Mouse (Mus musculus): ENCODE measurements around the gene Lingo4. TPM values are rescaled to one million over a fixed set of nuclear protein-coding genes. Genes with fewer than 3 reads are reported as not detected.

The Lingo4 gene
- total and polyA plus RNA-seq, 3 experiments: not detected

DNA sequence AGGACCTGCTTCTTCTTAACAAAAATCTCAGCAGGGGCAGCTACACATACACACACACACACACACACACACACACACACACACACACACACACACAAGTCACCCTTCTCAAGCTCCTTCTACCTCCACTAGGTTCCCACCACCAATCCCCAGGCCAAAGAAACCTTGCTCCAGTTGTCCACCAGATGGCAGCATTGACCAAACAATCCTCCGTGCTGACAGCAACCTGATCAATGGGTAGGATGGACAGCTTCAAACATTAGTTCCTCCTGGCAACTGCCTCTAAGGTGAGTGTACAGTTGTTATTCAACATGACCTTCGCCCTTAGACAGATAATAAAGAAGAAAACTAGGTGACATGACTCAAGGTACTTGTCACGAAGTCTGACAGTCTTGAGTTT lies 31.6 kb upstream of the Lingo4 start:
- Histone ChIP-seq H3K36me3 (replicated peaks in 1 of 2; ENCODE audit: control insufficient read depth in 1 of 2, insufficient read depth in 1 of 2, low read length in 1 of 2) (peaks cover 0 to 11% of the 10 kb centered on the region in 2 experiments), H3K27me3 (replicated peaks) (no peaks in the 10 kb centered on the region), H3K79me2 (replicated peaks; ENCODE audit: control insufficient read depth, extremely low read depth, insufficient read depth, poor library complexity, severe bottlenecking) (no peaks in the 10 kb centered on the region), H3K9ac (ENCODE audit: insufficient read depth, low read depth) (no peak overlapping the region), H3K4me1 (ENCODE audit: control insufficient read depth in 1 of 2, insufficient read depth in 2 of 2) (peaks cover 0 to 12% of the 10 kb centered on the region in 2 experiments; a peak in 2 of 4 replicates), H3K4me2 (ENCODE audit: insufficient read depth, low read depth, poor library complexity, severe bottlenecking) (no peak overlapping the region), H3K27ac (ENCODE audit: insufficient read depth, low read depth) (no peak overlapping the region), H3K9me3 (replicated peaks; ENCODE audit: low read length) (peaks cover 10% of the 10 kb centered on the region), H3K4me3 (replicated peaks in 1 of 3; ENCODE audit: low read depth in 2 of 3, low read length in 2 of 3, poor library complexity in 1 of 3) (peak overlapping the region in 1 of 3 experiments; percentile 25)
- in situ Hi-C loops (cut with MboI; ENCODE audit: low pct_ligation_motif_present, low pct_unique_long_range_greater_than_20kb, low sequenced_read_pairs): no loop called here
- dilution Hi-C loops (cut with MboI; ENCODE audit: extremely low pct_ligation_motif_present, extremely low pct_unique_long_range_greater_than_20kb, low sequenced_read_pairs): no loop called here
- DNase-seq (ENCODE audit: extremely low read depth): peak; percentile 93
- peak; percentile 59 to 97; a peak in 3 of 4 replicates for TF ChIP-seq CTCF (conservative IDR thresholded peaks at IDR 0.05 in 1 of 2, IDR thresholded peaks at IDR 0.05 in 1 of 2; ENCODE audit: low read depth in 2 of 2, low read length in 2 of 2)
- TF ChIP-seq ZC3H11A (IDR thresholded peaks at IDR 0.05; ENCODE audit: low read depth, low read length): peak; percentile 76; the same call in 1 of the 2 replicates
- peak; percentile 58; the same call in 1 of the 2 replicates for TF ChIP-seq TBP (conservative IDR thresholded peaks at IDR 0.05; ENCODE audit: low read depth, low read length)
- TF ChIP-seq MYC (IDR thresholded peaks at IDR 0.05; ENCODE audit: low read depth, low read length): peak; percentile 71
- peak; percentile 15; the same call in 1 of the 2 replicates for TF ChIP-seq EP300 (IDR thresholded peaks at IDR 0.05; ENCODE audit: low read length)
- no peak for TF ChIP-seq USF1 (IDR thresholded peaks at IDR 0.05; ENCODE audit: low read depth, low read length)
- peak; percentile 66 for TF ChIP-seq SIN3A (IDR thresholded peaks at IDR 0.05; ENCODE audit: low read length)
- TF ChIP-seq CHD1 (IDR thresholded peaks at IDR 0.05; ENCODE audit: low read depth, low read length): no peak
- no peak for TF ChIP-seq POLR2AphosphoS2 (IDR thresholded peaks at IDR 0.05; ENCODE audit: low read depth, low read length)
- peak; percentile 95 for TF ChIP-seq SMC3 (IDR thresholded peaks at IDR 0.05; ENCODE audit: low read depth, low read length)
- TF ChIP-seq GABPA (IDR thresholded peaks at IDR 0.05; ENCODE audit: insufficient replicate concordance, low read depth, low read length): no peak
- TF ChIP-seq JUND (conservative IDR thresholded peaks at IDR 0.05; ENCODE audit: low read depth, low read length): peak; percentile 57
- TF ChIP-seq ZNF384 (IDR thresholded peaks at IDR 0.05; ENCODE audit: low read depth, low read length): peak; percentile 29; the same call in 1 of the 2 replicates
- TF ChIP-seq ZMIZ1 (IDR thresholded peaks at IDR 0.05; ENCODE audit: low read depth, low read length): no peak
- peak; percentile 98 for TF ChIP-seq RAD21 (IDR thresholded peaks at IDR 0.05; ENCODE audit: low read depth, low read length)
- no peak for TF ChIP-seq UBTF (IDR thresholded peaks at IDR 0.05; ENCODE audit: low read depth, low read length)
- TF ChIP-seq MEF2A (IDR thresholded peaks at IDR 0.05; ENCODE audit: borderline replicate concordance, low read depth, low read length): peak; percentile 33; the same call in 1 of the 2 replicates
- peak; percentile 47; the same call in 1 of the 2 replicates for TF ChIP-seq RCOR1 (conservative IDR thresholded peaks at IDR 0.05; ENCODE audit: low read depth, low read length)
- TF ChIP-seq ELF1 (IDR thresholded peaks at IDR 0.05; ENCODE audit: low read depth, low read length): peak; percentile 53; the same call in 1 of the 2 replicates
- TF ChIP-seq NELFE (IDR thresholded peaks at IDR 0.05; ENCODE audit: low read depth, low read length): peak; percentile 55; the same call in 1 of the 2 replicates
- TF ChIP-seq NRF1 (IDR thresholded peaks at IDR 0.05; ENCODE audit: low read depth, low read length): 0 out of 2 replicates have a peak, but pooled peaks have one; percentile 45
- TF ChIP-seq HCFC1 (IDR thresholded peaks at IDR 0.05; ENCODE audit: low read depth, low read length): peak; percentile 33; the same call in 1 of the 2 replicates
- TF ChIP-seq MXI1 (IDR thresholded peaks at IDR 0.05; ENCODE audit: low read depth, low read length): 0 out of 2 replicates have a peak, but pooled peaks have one; percentile 24
- TF ChIP-seq IRF4 (IDR thresholded peaks at IDR 0.05; ENCODE audit: low read depth, low read length): peak; percentile 59; the same call in 1 of the 2 replicates
- TF ChIP-seq TCF12 (IDR thresholded peaks at IDR 0.05; ENCODE audit: low read depth, low read length): 0 out of 2 replicates have a peak, but pooled peaks have one; percentile 21
- TF ChIP-seq ETS1 (conservative IDR thresholded peaks at IDR 0.05; ENCODE audit: low read depth, low read length): no peak
- TF ChIP-seq BHLHE40 (IDR thresholded peaks at IDR 0.05; ENCODE audit: low read depth, low read length): peak; percentile 31
